Mouse (Mus musculus) kidney, postnatal 10 days (tissue): ENCODE measurements around the gene Zfp493.
"Not testable (repeated sequence)": the region's sequence is repeated elsewhere in the genome, so short reads cannot be mapped to it uniquely, and the experiment has no call there.

Experiments used
- DNase-seq: peaks from one replicate; pipeline ENCODE4 v3.0.0; 2021; ENCODE audit warnings: mixed read lengths

Zfp493 gene

GRCm38 (mm10) chr13:67779265-67780221 lies at the start of gene Zfp493:
TSS of gene Zfp493 (plus strand) at chr13:67779693.
- peak; percentile 70 for DNase-seq

- not testable (repeated sequence) for DNase-seq
Measured at GRCm38 (mm10) chr13:67734391-67734790, 45.1 kb upstream of the Zfp493 start.

DNA sequence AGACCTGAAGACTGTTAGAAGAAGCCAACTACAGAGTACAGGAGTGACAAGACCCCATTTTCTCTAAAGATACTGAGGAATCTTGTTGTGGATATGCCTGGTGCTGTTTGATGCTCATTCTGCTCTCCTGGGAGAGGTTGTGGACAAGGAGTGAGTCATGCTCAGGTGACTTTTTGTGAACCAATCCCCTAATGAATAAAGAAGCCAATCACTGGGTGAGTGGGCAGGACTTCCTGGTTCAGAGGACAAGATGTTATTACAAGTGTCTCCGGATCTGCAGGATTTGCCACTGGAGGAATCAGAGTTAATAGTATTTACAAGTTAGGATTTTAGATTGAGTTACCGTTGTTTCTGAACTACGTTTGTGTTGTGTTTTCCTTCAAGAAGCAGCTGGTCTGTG lies 36.6 kb upstream of the Zfp493 start:
- DNase-seq, result no peak

- no peak for DNase-seq
Measured at GRCm38 (mm10) chr13:67743896-67744295, 35.6 kb upstream of the Zfp493 start.

DNA sequence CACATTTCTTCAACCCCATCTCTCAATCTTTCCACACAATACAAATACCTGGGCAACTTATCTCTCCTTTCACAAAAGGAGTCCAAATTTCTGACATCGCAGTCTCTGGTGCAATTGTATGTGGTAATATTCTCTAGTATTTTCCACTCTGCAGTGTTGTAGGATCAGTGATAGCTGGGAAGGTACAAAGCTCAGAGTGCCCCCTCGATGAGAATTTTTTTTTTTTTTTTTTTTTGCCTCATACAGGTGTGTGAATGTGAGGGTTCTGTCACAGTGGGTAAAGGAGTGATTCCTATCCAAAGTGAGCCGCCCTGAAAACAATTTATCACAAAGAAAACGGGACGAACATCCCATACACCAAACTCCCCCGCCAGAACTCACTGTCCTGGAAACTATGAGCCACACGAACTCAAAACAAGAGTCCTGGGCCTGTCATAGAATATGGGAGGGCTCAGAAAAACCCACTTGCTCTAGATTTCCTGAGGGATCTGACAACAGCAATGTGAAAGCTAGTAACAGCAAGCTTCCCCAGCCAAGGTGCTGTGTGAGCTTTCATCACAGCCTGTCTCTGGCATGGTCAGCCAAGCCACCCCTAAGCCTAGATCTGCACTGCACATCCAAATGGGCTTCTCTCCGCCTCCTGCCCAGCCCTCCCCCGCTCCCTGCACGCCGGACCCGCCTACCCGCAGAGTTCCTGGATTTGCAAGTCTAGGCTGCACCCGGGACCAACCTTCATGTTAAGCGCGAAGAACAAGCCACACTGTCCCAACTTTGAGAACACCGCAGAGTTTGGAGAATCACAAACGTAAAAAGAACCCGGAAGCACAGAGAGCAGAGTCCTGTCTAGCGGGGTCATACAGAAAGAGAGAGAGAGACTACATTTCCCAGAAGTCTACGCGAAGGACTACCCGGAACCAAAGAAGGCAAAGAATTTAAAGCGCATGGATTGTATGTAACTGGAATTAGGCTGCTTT lies 24.9 kb upstream of the Zfp493 start, which contains the start of gene Zfp85:
Zfp85 (minus strand) TSS at position 896 of the 974 bp plus-strand sequence.
- DNase-seq, result peak; percentile 80

GRCm38 (mm10) chr13:67755761-67756160 lies 23.7 kb upstream of the Zfp493 start:
- no peak for DNase-seq

- no peak for DNase-seq
Measured at GRCm38 (mm10) chr13:67759966-67760365, 19.5 kb upstream of the Zfp493 start.

DNA sequence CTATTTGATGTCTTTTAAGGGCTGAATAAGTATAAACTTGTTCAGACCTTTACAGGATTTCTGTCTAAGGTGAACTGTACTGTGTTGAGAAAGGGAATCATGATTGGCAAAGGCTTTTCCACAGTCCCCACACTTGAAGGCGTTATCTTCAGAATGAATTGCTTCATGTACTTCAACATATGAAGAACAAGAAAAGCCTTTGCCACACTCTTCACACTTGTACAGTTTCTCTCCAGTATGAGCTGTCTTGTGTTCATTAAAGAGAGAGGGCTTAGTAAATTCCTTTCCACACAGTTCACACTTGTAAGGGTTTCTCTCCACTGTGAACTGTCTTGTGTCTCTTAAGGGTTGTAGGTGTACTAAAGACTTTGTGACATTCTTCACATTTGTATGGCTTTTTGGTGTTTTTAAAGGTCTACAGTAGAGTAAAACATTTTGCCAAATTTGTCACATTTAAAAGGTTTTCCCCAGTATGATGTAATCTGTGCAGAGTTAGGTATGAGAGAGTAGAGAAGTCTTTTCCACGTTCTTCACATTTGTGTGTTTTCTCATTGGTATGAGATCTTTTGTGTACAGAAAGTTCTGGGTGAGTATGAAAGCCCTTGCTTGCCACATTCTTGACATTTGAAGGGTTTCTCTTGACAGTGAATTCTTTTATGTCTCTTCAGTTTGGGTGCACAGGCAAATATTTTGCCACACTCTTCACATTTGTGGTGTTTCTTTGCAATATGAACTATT lies 16.3 kb upstream of the Zfp493 start:
- DNase-seq, result no peak

- DNase-seq, result no peak
Measured at GRCm38 (mm10) chr13:67791921-67792455, 12.5 kb downstream of the Zfp493 start.

- no peak for DNase-seq
Measured at GRCm38 (mm10) chr13:67798618-67799017, 19.1 kb downstream of the Zfp493 start.

DNA sequence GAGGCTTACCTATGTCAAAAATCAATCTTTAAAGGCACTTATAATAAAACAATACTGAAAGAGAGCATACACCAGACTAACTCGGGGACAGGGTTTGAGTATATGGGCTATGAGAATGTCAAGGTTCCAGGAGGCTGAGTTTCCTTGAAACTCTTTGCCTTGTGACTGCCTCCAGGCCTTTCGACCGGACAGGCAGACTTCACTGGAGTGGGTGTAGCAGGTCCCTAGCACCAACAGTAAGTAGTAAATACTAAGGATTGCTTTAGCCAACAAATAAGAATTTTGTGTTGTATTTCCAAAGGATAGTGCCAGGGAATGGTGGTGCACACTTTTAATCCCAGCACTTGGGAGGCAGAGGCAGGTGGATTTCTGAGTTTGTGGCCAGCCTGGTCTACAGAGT lies 19.7 kb downstream of the Zfp493 start:
- not testable (repeated sequence) for DNase-seq

- DNase-seq, result no peak
Measured at GRCm38 (mm10) chr13:67811651-67812210, 32.2 kb downstream of the Zfp493 start.

DNA sequence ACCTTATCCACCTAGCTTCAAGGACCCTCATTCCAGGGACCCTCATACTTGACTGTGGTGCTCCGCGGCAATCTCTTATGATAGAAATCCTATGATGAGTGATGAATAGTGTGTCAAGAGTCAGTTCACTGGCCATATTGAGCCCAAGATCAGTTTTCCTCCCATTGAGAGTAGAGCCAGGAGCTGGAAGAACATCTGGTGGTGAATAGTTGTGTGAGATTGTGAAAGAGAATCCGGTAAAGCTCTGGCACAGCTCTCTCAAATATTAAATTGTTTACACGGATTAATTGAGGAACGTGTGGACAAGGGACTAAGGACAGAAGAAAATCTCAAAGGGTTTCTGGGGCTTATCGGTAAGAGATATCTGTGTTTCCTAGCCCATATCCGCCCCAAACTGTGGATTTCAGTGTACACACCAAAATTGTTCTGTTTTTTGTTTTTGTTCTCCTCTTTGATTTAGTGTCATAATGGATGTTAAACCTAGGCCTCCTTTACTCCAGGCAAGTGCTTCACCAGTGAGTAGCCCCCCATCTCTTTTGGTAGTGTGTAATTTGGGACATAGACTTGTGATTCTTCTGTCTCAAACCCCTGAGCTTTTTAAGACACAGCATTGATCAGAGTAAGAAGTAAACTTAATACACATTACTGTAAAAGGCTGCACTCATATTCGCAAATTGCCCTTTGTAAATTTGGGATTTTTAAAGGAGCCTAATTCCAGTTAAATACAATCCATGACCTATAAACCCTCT lies 33.6 kb downstream of the Zfp493 start:
- DNase-seq, result no peak

DNA sequence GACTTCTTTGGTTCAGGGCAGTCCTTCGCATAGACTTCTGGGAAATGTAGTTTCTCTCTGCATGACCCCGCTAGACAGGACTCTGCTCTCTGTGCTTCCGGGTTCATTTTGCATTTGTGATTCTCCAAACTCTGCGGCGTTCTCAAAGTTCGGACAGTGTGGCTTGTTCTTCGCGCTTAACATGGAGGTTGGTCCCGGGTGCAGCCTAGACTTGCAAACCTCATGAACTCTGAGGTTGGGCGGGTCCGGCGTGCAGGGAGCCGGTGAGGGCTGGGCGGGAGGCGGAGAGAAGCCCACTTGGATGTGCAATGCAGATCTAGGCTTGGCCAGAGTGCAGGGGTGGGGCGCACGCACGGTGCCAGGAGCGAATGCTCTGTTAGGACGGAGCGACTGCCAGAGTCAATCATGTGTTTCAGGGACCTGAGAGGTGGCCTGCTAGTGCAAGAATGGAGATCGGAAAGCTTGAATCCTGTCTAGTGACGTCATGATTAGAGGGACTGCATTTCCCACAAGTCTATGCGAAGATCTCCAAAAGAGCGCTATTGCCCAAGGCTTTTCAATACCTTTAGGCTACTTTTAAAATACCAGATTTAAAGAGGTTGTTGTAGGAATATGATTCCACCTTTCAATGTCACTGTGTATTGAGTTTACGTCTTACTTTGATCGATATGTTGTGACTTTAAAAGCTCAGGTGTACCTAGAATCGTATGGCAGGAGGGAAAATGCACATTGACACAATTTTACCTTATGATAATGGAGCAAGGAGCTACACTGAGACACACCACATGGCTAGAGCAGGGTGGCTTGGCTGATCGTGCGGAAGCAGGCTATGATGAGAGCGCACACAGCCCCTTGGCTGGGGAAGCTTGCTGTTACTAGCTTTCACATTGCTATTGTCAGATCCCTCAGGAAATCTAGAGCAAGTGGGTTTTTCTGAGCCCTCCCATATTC lies 34.5 kb downstream of the Zfp493 start, which contains the start of gene Zfp273:
Zfp273 (plus strand) TSS at position 31 of the 951 bp plus-strand sequence.
- peak; percentile 79 for DNase-seq

DNA sequence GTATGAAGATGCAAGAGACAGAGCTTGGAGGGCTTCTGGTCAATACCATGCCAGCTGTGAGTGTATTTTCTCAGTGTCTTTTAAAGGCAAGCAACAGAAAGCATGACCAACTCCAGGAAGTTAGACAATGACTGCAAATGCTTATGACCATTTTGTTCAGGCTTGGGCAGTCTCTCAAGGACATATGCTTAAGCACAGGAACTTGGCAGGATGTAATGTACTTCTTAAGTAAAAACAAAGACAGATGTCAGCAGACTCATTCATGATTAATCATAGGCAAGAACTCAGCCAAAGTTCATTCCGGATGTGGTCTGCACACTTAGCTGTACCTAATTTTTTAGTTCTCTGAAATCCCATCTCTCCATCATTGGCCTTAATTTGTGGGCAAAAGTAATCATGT lies 39.1 kb downstream of the Zfp493 start:
- no peak for DNase-seq

- DNase-seq, result peak; percentile 69
Measured at GRCm38 (mm10) chr13:67830911-67831336, 51.4 kb downstream of the Zfp493 start, which contains the start of gene Gm10037. TSS of gene Gm10037 (plus strand) at chr13:67831106.

DNA sequence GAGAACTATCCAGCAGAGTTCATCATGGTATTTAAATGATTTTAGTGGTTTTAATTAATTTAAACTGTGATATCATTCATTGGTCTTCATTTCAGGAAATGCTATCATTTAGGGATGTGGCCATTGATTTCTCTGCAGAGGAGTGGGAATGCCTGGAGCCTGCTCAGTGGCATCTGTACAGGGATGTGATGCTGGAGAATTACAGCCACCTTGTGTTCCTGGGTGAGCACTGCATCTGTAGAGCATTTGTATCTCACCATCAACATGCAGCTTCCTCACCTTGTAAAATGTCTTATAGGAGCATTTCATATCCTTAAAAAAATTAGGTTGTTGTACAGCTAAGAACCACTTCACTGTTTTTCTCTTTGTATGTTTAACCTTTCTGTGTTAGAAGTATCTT lies 53.6 kb downstream of the Zfp493 start:
- DNase-seq, result not testable (repeated sequence)
